Mouse (Mus musculus) frontal cortex, adult (tissue): ENCODE results near the gene Lrrc26.

Experiments used
- ATAC-seq: cut with Nextera tagmentation; 2 replicates; pipeline ENCODE4 v1.9.2; 2017; ENCODE audit warnings: mild to moderate bottlenecking, moderate library complexity, mixed read lengths; ENCODE audit not compliant: low TSS enrichment

Lrrc26 gene

GRCm38 (mm10) chr2:25297093-25297492 is 7.4 kb downstream of the Lrrc26 start:
- ATAC-seq, result no peak

- ATAC-seq, result no peak
Observed at GRCm38 (mm10) chr2:25298046-25298445, 8.3 kb downstream of the Lrrc26 start.

DNA sequence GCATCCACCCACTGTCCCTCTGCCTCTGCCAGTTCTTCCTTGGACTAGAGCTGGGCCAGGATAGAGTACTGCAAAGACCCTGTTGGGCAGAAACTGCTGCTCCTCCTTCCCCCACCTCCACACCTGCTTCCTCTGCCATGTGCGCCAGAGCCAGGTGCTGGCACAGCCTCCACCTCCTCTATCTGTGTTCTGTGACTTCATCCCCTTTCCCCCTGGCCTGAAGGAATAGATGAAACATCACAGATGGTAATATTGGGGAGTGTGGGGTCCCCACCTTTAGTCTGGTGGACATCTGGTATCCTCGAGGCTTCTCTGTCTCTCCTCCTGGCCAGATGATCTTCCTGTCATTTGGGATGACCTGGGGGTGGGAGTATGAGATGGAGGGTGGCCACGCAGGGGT is 13.7 kb downstream of the Lrrc26 start:
- ATAC-seq, result no peak

GRCm38 (mm10) chr2:25303931-25304656 is 14.4 kb downstream of the Lrrc26 start:
- ATAC-seq, result peak; percentile 18; the same call in 1 of the 2 replicates

DNA sequence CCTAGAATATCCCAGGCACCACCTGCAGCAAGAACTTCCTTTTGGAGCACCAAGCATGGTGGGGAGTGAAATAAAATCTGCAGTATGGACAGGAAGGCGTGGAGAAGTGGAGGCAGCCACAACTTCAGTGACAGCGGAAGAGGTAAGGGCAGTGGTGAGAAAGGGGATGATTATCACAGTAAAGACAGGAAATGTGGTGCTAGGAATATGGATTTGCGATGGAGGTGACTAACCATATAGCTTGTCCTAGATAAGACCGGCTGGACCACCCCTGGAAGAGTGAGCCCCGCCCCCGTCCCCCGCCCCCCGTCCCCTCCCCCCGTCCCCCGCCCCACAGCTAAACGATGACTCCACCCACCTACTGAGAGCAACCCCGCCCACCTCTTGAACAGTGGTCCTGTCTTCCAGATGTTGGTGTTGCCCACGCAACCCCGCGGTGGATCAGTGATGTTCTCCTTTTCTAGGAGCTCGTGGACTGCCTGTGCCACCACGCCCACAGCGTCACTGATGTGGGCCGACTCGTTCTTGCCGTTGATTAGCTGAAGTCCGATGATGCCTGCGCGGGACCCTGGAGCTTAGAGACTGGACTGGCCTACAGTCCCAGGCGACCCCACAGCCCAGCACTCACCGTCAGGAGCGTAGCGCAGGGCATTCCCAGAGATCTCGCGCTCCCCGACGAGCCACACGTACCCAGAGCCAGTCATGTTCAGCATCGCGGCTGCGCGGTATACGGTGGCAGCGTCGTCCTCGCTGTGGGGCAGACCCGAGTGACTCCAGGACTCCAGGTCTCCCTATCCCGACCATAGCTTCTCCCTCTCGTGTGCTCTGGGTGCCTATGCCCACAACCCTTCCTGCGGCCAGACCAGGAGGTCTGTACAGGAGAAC is 15.2 kb downstream of the Lrrc26 start:
- ATAC-seq, result 0 out of 2 replicates have a peak, but pooled peaks have one; percentile 31

GRCm38 (mm10) chr2:25305587-25306359 is 16.1 kb downstream of the Lrrc26 start:
- no peak for ATAC-seq

DNA sequence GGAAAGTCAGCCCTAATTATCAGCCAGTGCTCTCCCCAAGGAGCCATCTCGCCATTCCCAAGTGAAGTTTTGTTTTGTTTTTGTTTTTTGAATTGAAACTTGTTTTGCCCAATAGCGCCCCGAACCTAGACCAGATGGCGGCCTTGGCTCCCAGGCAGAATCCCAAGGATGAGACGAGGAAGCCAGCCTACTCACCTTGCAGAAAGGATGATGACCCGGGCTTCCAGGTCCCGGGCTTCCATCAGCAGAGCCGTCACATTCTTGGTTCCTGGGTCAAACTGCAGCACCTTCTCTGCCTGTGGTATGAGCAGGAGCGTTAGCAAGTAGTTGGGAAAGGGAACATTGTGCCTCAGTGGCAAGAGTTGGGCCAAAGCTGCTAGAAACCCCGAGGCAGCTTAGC is 20.5 kb downstream of the Lrrc26 start:
- no peak for ATAC-seq

DNA sequence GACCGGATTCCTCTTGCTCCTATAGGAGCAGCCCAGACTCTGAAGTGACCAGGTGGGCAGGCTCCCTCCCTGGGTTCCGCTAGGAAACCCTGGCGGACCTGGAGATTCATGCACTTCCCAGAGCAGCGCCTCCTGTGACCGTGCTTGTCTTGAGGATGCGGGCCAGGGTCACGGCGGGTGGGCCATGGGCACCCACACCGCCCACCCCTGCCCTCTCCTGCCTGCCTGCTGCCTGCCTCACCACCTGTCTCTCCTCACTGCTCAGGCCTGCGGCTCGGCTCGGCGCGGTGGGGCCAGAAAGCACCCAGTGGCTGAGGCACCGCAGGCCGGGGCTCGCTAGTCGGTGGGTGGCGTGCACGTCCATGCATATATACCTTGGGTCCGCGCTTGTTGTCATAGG is 21.3 kb downstream of the Lrrc26 start:
- ATAC-seq, result no peak

DNA sequence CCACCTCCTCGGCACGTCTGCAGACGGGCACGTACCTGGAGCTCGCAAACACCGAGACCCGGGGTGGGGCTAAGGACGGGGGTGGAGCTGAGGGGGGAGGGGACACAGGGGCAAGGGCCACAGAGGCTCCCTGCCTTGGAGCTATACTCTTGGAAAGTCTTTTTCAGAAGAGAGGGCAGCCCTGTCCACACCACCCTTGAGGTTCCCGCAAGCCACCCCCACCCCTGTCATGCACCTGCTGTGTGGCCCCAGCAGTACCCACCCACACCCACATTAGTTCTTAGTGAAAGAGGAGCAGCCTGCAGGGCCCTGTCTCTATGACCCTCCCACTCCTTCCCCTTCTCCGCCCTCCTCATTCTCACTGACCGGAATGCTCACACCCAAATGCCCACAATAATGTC is 21.8 kb downstream of the Lrrc26 start:
- no peak for ATAC-seq

GRCm38 (mm10) chr2:25318119-25318966 is 28.6 kb downstream of the Lrrc26 start:
- peak; percentile 67 for ATAC-seq

DNA sequence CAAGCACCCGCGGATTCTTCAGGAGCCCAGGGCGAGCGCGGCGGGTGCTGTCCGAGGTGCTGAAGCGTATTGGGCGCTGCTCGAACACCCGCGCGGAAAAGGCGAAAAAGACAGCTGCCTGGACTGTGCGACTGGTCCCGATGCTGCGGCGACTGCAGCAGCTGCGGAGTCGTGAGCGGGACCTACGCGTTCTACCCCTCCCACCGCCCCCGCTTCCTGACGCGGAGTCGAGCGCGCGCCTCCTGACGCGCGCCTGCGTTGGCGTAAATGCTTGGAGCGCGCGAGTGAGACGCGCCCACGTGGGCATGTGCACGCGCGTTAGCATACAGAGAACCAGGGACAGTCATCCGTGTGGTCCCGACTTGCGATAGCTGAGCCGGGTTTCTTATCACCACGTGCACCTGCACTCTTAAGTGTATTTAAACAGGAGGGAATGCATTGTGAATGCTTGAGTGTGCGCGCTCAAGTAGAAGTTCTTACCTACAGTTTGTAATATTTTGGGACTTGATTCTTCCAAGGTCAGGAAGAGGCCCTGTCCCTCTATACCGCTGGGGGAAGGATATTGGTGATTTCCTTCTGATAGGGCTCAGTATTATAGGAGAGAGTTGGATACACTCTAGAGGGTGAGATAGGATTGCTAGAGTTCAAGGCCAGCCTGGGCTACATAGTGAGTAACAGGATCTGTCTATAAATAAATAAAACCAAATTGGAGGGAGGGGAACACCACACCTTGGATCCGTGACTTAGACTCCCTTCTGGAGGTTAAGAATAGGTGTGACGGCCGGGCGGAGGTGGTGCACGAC is 29.5 kb downstream of the Lrrc26 start, which contains the start of gene Grin1:
TSS of gene Grin1 (minus strand) at position 217 of the 803 bp plus-strand sequence.
- ATAC-seq, result peak; percentile 66

DNA sequence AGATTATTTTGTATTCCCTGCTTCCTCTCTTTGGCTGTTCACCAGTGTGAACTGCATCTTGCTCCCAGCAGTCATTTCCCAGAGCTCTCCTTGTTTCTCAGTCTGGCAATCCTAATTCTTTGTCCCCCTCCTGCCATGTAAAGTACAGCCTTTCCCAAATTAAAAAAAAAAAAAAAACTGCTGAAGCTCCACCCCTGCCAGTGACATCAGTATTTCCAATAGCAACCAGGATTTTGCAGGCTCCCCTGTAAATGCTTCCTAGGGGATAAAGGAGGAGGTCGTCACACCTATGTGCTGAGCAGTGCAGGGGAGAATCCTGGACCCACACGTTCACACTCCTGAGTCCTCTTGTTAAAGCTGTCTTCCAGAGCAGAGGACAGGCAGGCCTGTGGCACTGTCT is 30.4 kb downstream of the Lrrc26 start:
- ATAC-seq, result no peak

DNA sequence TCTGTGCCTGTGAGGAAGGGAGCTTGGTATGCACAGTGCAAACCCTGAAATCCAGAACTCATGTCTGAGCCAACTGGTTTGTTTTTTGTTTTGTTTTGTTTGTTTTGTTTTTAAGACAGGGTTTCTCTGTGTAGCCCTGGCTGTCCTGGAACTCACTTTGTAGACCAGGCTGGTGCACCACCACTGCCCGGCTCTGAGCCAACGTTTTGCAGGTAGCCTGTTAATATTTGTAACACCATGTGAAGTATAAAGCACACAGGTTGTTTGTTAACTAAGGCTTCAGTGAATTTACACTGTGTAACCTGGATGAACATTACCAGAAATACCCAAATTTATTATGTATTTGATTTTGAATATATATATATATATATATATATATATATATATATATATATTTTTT is 36.3 kb downstream of the Lrrc26 start:
- no peak for ATAC-seq

DNA sequence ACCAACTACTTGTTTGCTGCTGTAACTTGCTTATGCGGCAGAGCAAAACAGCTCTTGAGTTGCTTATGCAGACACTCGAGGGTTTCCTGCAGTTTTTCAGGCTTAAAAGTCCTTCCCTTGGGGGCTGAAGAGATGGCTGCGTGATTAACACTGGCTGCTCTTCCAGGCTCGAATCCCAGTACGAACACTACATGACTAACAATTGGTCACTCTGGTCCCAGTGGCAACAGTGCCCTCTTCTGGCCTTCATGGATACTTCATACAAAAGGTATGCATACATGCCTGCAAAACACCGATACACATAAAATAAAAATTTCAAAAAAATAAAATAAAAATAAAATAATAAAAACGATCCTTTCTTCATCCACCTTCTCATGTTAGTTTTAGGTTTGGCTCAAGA is 38.7 kb downstream of the Lrrc26 start:
- ATAC-seq, result no peak

GRCm38 (mm10) chr2:25331470-25331869 is 41.8 kb downstream of the Lrrc26 start:
- no peak for ATAC-seq

DNA sequence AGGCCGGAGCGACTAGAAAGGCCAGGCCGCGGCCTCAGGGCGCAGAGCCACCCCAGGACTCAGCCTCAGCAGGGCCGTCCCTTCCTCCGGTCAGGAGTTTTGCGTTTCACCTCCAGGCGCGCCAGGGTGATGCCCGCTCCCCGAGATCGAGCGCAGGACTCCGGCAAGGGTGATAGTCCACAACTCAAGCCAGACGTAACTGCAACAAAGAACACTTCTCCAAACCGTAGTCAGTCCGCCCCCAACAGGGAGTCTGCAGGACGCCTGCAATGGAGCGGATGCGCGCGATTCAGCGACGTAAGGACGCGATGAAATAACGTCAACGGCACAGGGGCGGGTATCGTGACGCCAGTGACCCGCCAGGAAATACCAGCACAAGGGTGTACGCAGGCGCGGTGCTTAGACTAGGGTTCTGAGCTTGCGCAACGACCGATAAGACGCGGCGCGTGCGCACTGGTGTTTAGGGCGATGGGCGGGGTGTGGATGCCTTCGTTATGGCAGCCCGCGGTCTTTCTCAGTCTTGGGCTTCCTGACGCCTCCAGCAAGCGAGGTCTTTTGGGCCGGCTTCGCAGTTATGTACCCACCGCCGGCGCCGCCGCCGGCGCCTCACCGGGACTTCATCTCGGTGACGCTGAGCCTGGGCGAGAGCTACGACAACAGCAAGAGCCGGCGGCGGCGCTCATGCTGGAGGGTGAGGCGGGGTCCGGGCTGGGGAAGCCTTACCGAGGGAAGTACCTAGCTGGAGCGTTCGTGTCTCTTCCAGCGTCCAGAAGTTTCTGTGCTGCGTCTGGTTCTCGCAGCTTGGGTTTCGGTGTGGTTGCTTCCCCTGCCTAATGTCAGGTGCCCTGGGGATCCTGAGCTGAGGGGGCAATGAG is 42.8 kb downstream of the Lrrc26 start, which contains the start of gene Man1b1:
TSS of gene Man1b1 (plus strand) at position 53 of the 875 bp plus-strand sequence.
- ATAC-seq, result peak; percentile 98

GRCm38 (mm10) chr2:25333569-25333968 is 43.9 kb downstream of the Lrrc26 start:
- ATAC-seq, result no peak

DNA sequence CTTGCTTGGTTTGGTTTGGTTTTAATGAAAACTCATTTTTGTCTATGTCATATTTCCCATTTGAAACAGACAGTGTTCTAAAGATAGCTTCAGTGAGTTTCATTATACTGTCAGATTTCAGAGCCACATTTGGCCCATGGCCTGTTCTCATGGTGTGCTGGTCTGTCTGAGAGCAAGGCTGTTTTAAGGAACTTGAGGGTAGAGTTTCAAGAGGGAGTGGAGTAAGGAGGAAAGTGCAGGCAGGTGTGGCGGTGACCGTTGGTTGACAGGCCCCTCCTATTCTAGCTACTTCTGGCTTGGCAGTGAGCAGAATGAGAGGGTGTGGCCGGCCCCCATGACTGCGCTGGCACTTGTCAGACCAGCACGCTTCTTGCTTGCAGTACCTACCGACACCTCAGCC is 48.6 kb downstream of the Lrrc26 start:
- ATAC-seq, result no peak
